Mouse (Mus musculus) CH12.LX (cell line): Measurements from ENCODE around the gene Snx14. TPM values are rescaled to one million over a fixed set of nuclear protein-coding genes. Genes with fewer than 3 reads are reported as not detected.
A peak's percentile ranks its signal among the peaks of the same experiment; 100 is the strongest.

Experiments used
- DNase-seq: peaks from one replicate; pipeline ENCODE4 v3.0.0-alpha.2; 2013; ENCODE audit errors: extremely low read depth
- H3K27ac ChIP-seq: 2 replicates; pipeline ENCODE4 v1.5.1; 2012; ENCODE audit warnings: low read depth, mild to moderate bottlenecking, control low read depth, moderate library complexity; ENCODE audit not compliant: insufficient read depth
- H3K27me3 ChIP-seq: replicated peaks from 2 replicates; pipeline ENCODE3; 2012; ENCODE audit warnings: inconsistent platforms
- H3K36me3 ChIP-seq, 2 experiments: replicated peaks in 1 of 2; 2 replicates each; pipeline versions ENCODE3 to v1.6.1; 2012; ENCODE audit warnings: inconsistent platforms in 1 of 2, low read length in 1 of 2, mild to moderate bottlenecking in 1 of 2, mixed read lengths in 1 of 2, moderate library complexity in 1 of 2; ENCODE audit not compliant: control insufficient read depth in 1 of 2, insufficient read depth in 1 of 2
- H3K4me1 ChIP-seq, 2 experiments: 2 replicates each; pipeline ENCODE4 v1.6.1; 2012; ENCODE audit warnings: inconsistent platforms in 1 of 2, moderate library complexity in 1 of 2; ENCODE audit not compliant: insufficient read depth in 2 of 2, control insufficient read depth in 1 of 2
- H3K4me2 ChIP-seq: 2 replicates; pipeline ENCODE4 v1.6.1; 2012; ENCODE audit warnings: low read depth, mild to moderate bottlenecking, control low read depth; ENCODE audit not compliant: poor library complexity, insufficient read depth, severe bottlenecking
- H3K4me3 ChIP-seq, 3 experiments: fragments of 150-350 bp in 1 of 3; sonication (generic) in 1 of 3; replicated peaks in 1 of 3; 2 replicates each; pipeline versions ENCODE3 to v1.5.1; 2011 to 2012; ENCODE audit warnings: low read depth in 2 of 3, low read length in 2 of 3, mild to moderate bottlenecking in 2 of 3, moderate library complexity in 2 of 3, control low read depth in 1 of 3, improper control_type of control experiment in 1 of 3, inconsistent platforms in 1 of 3, mixed read lengths in 1 of 3; ENCODE audit not compliant: poor library complexity in 1 of 3
- H3K79me2 ChIP-seq: replicated peaks from 2 replicates; pipeline ENCODE4 v1.6.1; 2012; ENCODE audit warnings: mild to moderate bottlenecking, moderate library complexity; ENCODE audit not compliant: control insufficient read depth, poor library complexity, insufficient read depth, severe bottlenecking; ENCODE audit errors: extremely low read depth
- H3K9ac ChIP-seq: 2 replicates; pipeline ENCODE4 v1.6.1; 2012; ENCODE audit warnings: low read depth, mild to moderate bottlenecking, control low read depth, moderate library complexity; ENCODE audit not compliant: insufficient read depth
- H3K9me3 ChIP-seq: replicated peaks from 2 replicates; pipeline ENCODE3; 2012; ENCODE audit warnings: low read length, inconsistent platforms, mixed read lengths
- BHLHE40 ChIP-seq: IDR thresholded peaks from 2 replicates; pipeline ENCODE4 v1.6.1; 2011; ENCODE audit warnings: mild to moderate bottlenecking, low read depth, low read length, improper control_type of control experiment
- CHD1 ChIP-seq: IDR thresholded peaks from 2 replicates; pipeline ENCODE4 v1.6.1; 2012; ENCODE audit warnings: low read depth, low read length, improper control_type of control experiment, inconsistent platforms
- CHD2 ChIP-seq: IDR thresholded peaks from 2 replicates; pipeline ENCODE4 v1.6.1; 2011; ENCODE audit warnings: low read length, improper control_type of control experiment
- CTCF ChIP-seq, 2 experiments: IDR thresholded peaks in 1 of 2; conservative IDR thresholded peaks in 1 of 2; 2 replicates each; pipeline ENCODE4 v1.5.1; 2011 to 2012; ENCODE audit warnings: low read depth in 2 of 2, low read length in 2 of 2, improper control_type of control experiment in 1 of 2, inconsistent platforms in 1 of 2, mild to moderate bottlenecking in 1 of 2, moderate library complexity in 1 of 2
- ELF1 ChIP-seq: IDR thresholded peaks from 2 replicates; pipeline ENCODE4 v1.6.1; 2014; ENCODE audit warnings: low read depth, mild to moderate bottlenecking, inconsistent platforms, low read length, improper control_type of control experiment
- EP300 ChIP-seq: IDR thresholded peaks from 2 replicates; pipeline ENCODE4 v1.6.1; 2011; ENCODE audit warnings: low read length, improper control_type of control experiment
- GABPA ChIP-seq: IDR thresholded peaks from 2 replicates; pipeline ENCODE4 v1.6.1; 2012; ENCODE audit warnings: low read depth, low read length, improper control_type of control experiment, inconsistent platforms; ENCODE audit not compliant: insufficient replicate concordance
- HCFC1 ChIP-seq: IDR thresholded peaks from 2 replicates; pipeline ENCODE4 v1.6.1; 2012; ENCODE audit warnings: low read depth, mild to moderate bottlenecking, inconsistent platforms, low read length, improper control_type of control experiment
- IRF4 ChIP-seq: IDR thresholded peaks from 2 replicates; pipeline ENCODE4 v1.6.1; 2014; ENCODE audit warnings: low read depth, mild to moderate bottlenecking, inconsistent platforms, low read length, improper control_type of control experiment
- MAFK ChIP-seq: IDR thresholded peaks from 2 replicates; pipeline ENCODE4 v1.6.1; 2011; ENCODE audit warnings: low read length, improper control_type of control experiment; ENCODE audit not compliant: insufficient replicate concordance
- MAX ChIP-seq: IDR thresholded peaks from 2 replicates; pipeline ENCODE4 v1.6.1; 2011; ENCODE audit warnings: low read length, improper control_type of control experiment
- MXI1 ChIP-seq: IDR thresholded peaks from 2 replicates; pipeline ENCODE4 v1.6.1; 2011; ENCODE audit warnings: mild to moderate bottlenecking, low read depth, low read length, improper control_type of control experiment
- MYC ChIP-seq: IDR thresholded peaks from 2 replicates; pipeline ENCODE4 v1.6.1; 2011; ENCODE audit warnings: low read depth, mild to moderate bottlenecking, improper control_type of control experiment, low read length
- NRF1 ChIP-seq: IDR thresholded peaks from 2 replicates; pipeline ENCODE4 v1.6.1; 2014; ENCODE audit warnings: low read depth, mild to moderate bottlenecking, inconsistent platforms, low read length, improper control_type of control experiment, moderate library complexity
- PAX5 ChIP-seq: IDR thresholded peaks from 2 replicates; pipeline ENCODE4 v1.6.1; 2012; ENCODE audit warnings: low read length, inconsistent platforms, mixed read lengths
- POLR2A ChIP-seq: IDR thresholded peaks from 2 replicates; pipeline ENCODE4 v1.6.1; 2011; ENCODE audit warnings: low read depth, mild to moderate bottlenecking, improper control_type of control experiment, low read length
- RAD21 ChIP-seq: IDR thresholded peaks from 2 replicates; pipeline ENCODE4 v1.6.1; 2011; ENCODE audit warnings: low read depth, mild to moderate bottlenecking, low read length, improper control_type of control experiment, moderate library complexity
- TCF12 ChIP-seq: IDR thresholded peaks from 2 replicates; pipeline ENCODE4 v1.6.1; 2014; ENCODE audit warnings: low read depth, mild to moderate bottlenecking, inconsistent platforms, low read length, improper control_type of control experiment
- USF1 ChIP-seq: IDR thresholded peaks from 2 replicates; pipeline ENCODE4 v1.6.1; 2014; ENCODE audit warnings: low read depth, mild to moderate bottlenecking, inconsistent platforms, low read length, improper control_type of control experiment
- ZC3H11A ChIP-seq: IDR thresholded peaks from 2 replicates; pipeline ENCODE4 v1.6.1; 2012; ENCODE audit warnings: low read depth, mild to moderate bottlenecking, inconsistent platforms, low read length, improper control_type of control experiment
- ZKSCAN1 ChIP-seq: IDR thresholded peaks from 2 replicates; pipeline ENCODE4 v1.6.1; 2012; ENCODE audit warnings: low read depth, inconsistent platforms, low read length, improper control_type of control experiment, borderline replicate concordance
- ZMIZ1 ChIP-seq: IDR thresholded peaks from 2 replicates; pipeline ENCODE4 v1.6.1; 2012; ENCODE audit warnings: low read depth, mild to moderate bottlenecking, inconsistent platforms, low read length, improper control_type of control experiment
- dilution Hi-C: fragments of 300-500 bp; cut with MboI; formaldehyde crosslinking; loops from 2 replicates; pipeline ENCODE4 v1.14.3; 2020; ENCODE audit warnings: low sequenced_read_pairs; ENCODE audit not compliant: extremely low pct_unique_long_range_greater_than_20kb, extremely low pct_ligation_motif_present
- in situ Hi-C: fragments of 300-500 bp; cut with MboI; formaldehyde crosslinking; loops from 3 replicates; pipeline ENCODE4 v1.14.3; 2019; ENCODE audit warnings: low sequenced_read_pairs, low pct_ligation_motif_present, low pct_unique_long_range_greater_than_20kb, mixed read lengths
- polyA plus RNA-seq: library from polyadenylated mRNA; unstranded; fragments of >175 nt; gene quantifications from 2 replicates; pipeline ENCODE4 v1.2.1, GENCODE M21; 2012; ENCODE audit warnings: low read depth; ENCODE audit not compliant: insufficient read length
- total RNA-seq, 2 experiments: library from RNA; depleted of rRNA; stranded (reverse); fragments of 300-350 nt in 1 of 2; fragments of >200 nt in 1 of 2; gene quantifications; 2 replicates each; pipeline ENCODE4 v1.2.3; 2012 to 2014

The Snx14 gene
- total and polyA plus RNA-seq, 3 experiments, result 8.7 to 17.4 (median 10.6) TPM

DNA sequence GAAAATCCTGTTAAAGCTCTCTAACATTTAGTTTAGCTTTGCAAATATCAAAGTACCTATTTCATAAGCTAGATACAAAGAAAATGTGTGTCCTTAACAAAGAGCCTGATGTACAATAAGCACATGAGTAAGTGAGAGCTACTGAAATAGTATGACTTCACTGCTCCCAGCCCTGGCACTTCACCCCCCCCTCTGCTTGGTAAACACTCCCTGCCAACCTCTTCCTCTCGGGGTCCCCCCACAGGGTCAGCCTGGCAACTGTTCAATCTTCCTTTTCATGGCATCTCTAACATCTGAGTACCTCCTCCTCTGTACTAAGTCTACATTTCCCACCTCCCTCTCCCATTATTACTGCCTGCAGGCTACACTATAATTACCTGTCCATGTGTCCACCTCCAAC is 22.0 kb downstream of the Snx14 start:
- H3K9ac ChIP-seq, result no peak overlapping the region
- TF ChIP-seq MYC (no peak), USF1 (no peak), GABPA (no peak), NRF1 (no peak), CHD2 (no peak), MAX (no peak), BHLHE40 (no peak), RAD21 (no peak), ZKSCAN1 (no peak), CHD1 (no peak), ZC3H11A (no peak), ZMIZ1 (no peak), IRF4 (no peak), MAFK (no peak), ELF1 (no peak), TCF12 (no peak), MXI1 (no peak), EP300 (no peak), CTCF (conservative IDR thresholded peaks at IDR 0.05 in 1 of 2, IDR thresholded peaks at IDR 0.05 in 1 of 2; ENCODE audit: low read depth in 2 of 2, low read length in 2 of 2) (no peak), HCFC1 (no peak)
- no peaks in the 10 kb centered on the region for H3K9me3 ChIP-seq
- dilution Hi-C loops, result no loop called here
- peaks cover 8 to 41% of the 10 kb centered on the region in 2 experiments for H3K36me3 ChIP-seq
- in situ Hi-C loops, result no loop called here
- no peak for DNase-seq
- no peak overlapping the region for H3K4me3 ChIP-seq
- no peaks in the 10 kb centered on the region for H3K79me2 ChIP-seq
- H3K4me1 ChIP-seq, result no peaks in the 10 kb centered on the region
- H3K4me2 ChIP-seq, result no peak overlapping the region
- no peak overlapping the region for H3K27ac ChIP-seq
- H3K27me3 ChIP-seq, result no peaks in the 10 kb centered on the region

DNA sequence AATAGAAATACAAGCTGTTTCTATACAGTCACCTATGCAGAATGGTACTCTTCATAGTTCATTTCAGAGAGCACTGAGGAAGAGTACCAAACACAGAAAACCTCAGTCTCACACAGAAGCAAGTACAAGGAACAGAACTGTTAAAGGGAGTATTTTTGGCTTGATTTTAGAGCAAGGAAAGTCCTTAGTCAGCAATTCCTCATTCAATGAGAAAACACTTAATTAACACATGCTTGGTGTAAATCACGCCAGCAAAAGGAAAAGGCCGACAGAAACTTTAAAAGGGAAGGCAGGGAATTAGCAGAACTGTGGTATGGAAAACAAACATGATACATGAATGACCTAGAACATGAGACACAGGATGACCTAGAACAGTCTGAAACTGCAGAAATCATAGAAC is 28.8 kb downstream of the Snx14 start:
- Histone ChIP-seq H3K9me3 (no peaks in the 10 kb centered on the region), H3K4me3 (no peak overlapping the region), H3K4me2 (no peak overlapping the region), H3K79me2 (no peaks in the 10 kb centered on the region), H3K27me3 (no peaks in the 10 kb centered on the region), H3K9ac (no peak overlapping the region), H3K27ac (no peak overlapping the region), H3K4me1 (no peaks in the 10 kb centered on the region), H3K36me3 (peaks cover 4 to 33% of the 10 kb centered on the region in 2 experiments)
- in situ Hi-C loops (no loop called here), dilution Hi-C loops (no loop called here)
- DNase-seq, result no peak
- no peak for TF ChIP-seq POLR2A
- TF ChIP-seq MXI1, result no peak
- no peak for TF ChIP-seq ZKSCAN1
- no peak for TF ChIP-seq PAX5
- TF ChIP-seq MAFK, result peak; percentile 83
- no peak for TF ChIP-seq HCFC1
- no peak for TF ChIP-seq CHD2
